Mouse (Mus musculus) right cerebral cortex, postnatal 25 days (tissue): Measurements from ENCODE around the gene Lrrc3b.

Source experiments
- DNase-seq: peaks from one replicate; pipeline ENCODE4 v3.0.0; 2022

The Lrrc3b gene

GRCm38 (mm10) chr14:15438485-15439157, at the start of gene Lrrc3b:
Gene Lrrc3b, minus strand, starts transcription at chr14:15438987.
- DNase-seq = peak; percentile 77

GRCm38 (mm10) chr14:15477668-15478067, 38.9 kb upstream of the Lrrc3b start:
- no peak for DNase-seq

- DNase-seq = peak; percentile 26
Measured at GRCm38 (mm10) chr14:15438096-15438484, 697 bp downstream of the Lrrc3b start.

- DNase-seq = peak; percentile 45
Measured at GRCm38 (mm10) chr14:15437501-15437941, 1.3 kb downstream of the Lrrc3b start.

- peak; percentile 37 for DNase-seq
Measured at GRCm38 (mm10) chr14:15437046-15437445, 1.7 kb downstream of the Lrrc3b start.

- DNase-seq = no peak
Measured at GRCm38 (mm10) chr14:15436586-15436985, 2.2 kb downstream of the Lrrc3b start.

- no peak for DNase-seq
Measured at GRCm38 (mm10) chr14:15432396-15432795, 6.4 kb downstream of the Lrrc3b start.

- no peak for DNase-seq
Measured at GRCm38 (mm10) chr14:15421624-15422023, 17.2 kb downstream of the Lrrc3b start.

- peak; percentile 68 for DNase-seq
Measured at GRCm38 (mm10) chr14:15410686-15411534, 27.9 kb downstream of the Lrrc3b start.

- peak; percentile 18 for DNase-seq
Measured at GRCm38 (mm10) chr14:15385536-15385935, 53.3 kb downstream of the Lrrc3b start.

GRCm38 (mm10) chr14:15384972-15385371, 53.8 kb downstream of the Lrrc3b start:
- DNase-seq = no peak

GRCm38 (mm10) chr14:15384532-15384931, 54.3 kb downstream of the Lrrc3b start:
- DNase-seq = no peak

- peak; percentile 23 for DNase-seq
Measured at GRCm38 (mm10) chr14:15383133-15383532, 55.7 kb downstream of the Lrrc3b start.

GRCm38 (mm10) chr14:15377368-15377767, 61.4 kb downstream of the Lrrc3b start:
- DNase-seq = peak; percentile 20

GRCm38 (mm10) chr14:15376786-15377185, 62.0 kb downstream of the Lrrc3b start:
- no peak for DNase-seq

GRCm38 (mm10) chr14:15374271-15374670, 64.5 kb downstream of the Lrrc3b start:
- peak; percentile 8 for DNase-seq

GRCm38 (mm10) chr14:15372985-15373384, 65.8 kb downstream of the Lrrc3b start:
- peak; percentile 40 for DNase-seq

GRCm38 (mm10) chr14:15365045-15365444, 73.7 kb downstream of the Lrrc3b start:
- DNase-seq = no peak

- DNase-seq = peak; percentile 16
Measured at GRCm38 (mm10) chr14:15359893-15360292, 78.9 kb downstream of the Lrrc3b start.

GRCm38 (mm10) chr14:15359134-15359533, 79.7 kb downstream of the Lrrc3b start:
- DNase-seq = no peak

- DNase-seq = peak; percentile 59
Measured at GRCm38 (mm10) chr14:15355512-15355911, 83.3 kb downstream of the Lrrc3b start.

GRCm38 (mm10) chr14:15354299-15354698, 84.5 kb downstream of the Lrrc3b start:
- no peak for DNase-seq

- DNase-seq = no peak
Measured at GRCm38 (mm10) chr14:15333130-15333529, 105.7 kb downstream of the Lrrc3b start.

- DNase-seq = no peak
Measured at GRCm38 (mm10) chr14:15331370-15331769, 107.4 kb downstream of the Lrrc3b start.
